Mouse (Mus musculus) kidney, postnatal 0 days (tissue): ENCODE results near the gene Ybx2. TPM values are rescaled to one million over a fixed set of nuclear protein-coding genes. Genes with fewer than 3 reads are reported as not detected.
"Not testable (repeated sequence)": the region's sequence is repeated elsewhere in the genome, so short reads cannot be mapped to it uniquely, and the experiment has no call there.

Experiments
- ATAC-seq: fragments of 200-750 bp; cut with Nextera tagmentation; replicated peaks from 2 replicates; pipeline ENCODE4 v1.8.0; 2017; ENCODE audit warnings: low read depth, moderate number of reproducible peaks, moderate TSS enrichment, moderate library complexity; ENCODE audit not compliant: low FRiP score
- DNase-seq: peaks from one replicate; pipeline ENCODE4 v3.0.0-alpha.2; 2016; ENCODE audit warnings: low spot score
- H3K27ac ChIP-seq: fragments of 300-500 bp; sonication (generic); 2 replicates; pipeline ENCODE4 v1.5.1; 2014; ENCODE audit warnings: mild to moderate bottlenecking
- H3K27me3 ChIP-seq: fragments of 300-500 bp; sonication (generic); 2 replicates; pipeline ENCODE4 v1.6.1; 2014; ENCODE audit warnings: low read length, mixed read lengths; ENCODE audit not compliant: insufficient read depth
- H3K36me3 ChIP-seq: fragments of 300-500 bp; sonication (generic); 2 replicates; pipeline ENCODE4 v1.6.1; 2014; ENCODE audit warnings: low read length, mixed read lengths; ENCODE audit not compliant: insufficient read depth
- H3K4me1 ChIP-seq: fragments of 300-500 bp; sonication (generic); replicated peaks from 2 replicates; pipeline ENCODE4 v1.6.1; 2014; ENCODE audit warnings: antibody characterized with exemption, low read length, mixed read lengths; ENCODE audit not compliant: insufficient read depth
- H3K4me2 ChIP-seq: fragments of 300-500 bp; sonication (generic); 2 replicates; pipeline ENCODE4 v1.6.1; 2014; ENCODE audit warnings: mild to moderate bottlenecking, low read length, moderate library complexity, mixed read lengths
- H3K4me3 ChIP-seq: fragments of 300-500 bp; sonication (generic); replicated peaks from 2 replicates; pipeline ENCODE4 v1.5.1; 2014; ENCODE audit warnings: low read depth, low read length
- H3K9ac ChIP-seq: fragments of 300-500 bp; sonication (generic); 2 replicates; pipeline ENCODE4 v1.6.1; 2014; ENCODE audit warnings: low read depth, low read length
- H3K9me3 ChIP-seq: fragments of 300-500 bp; sonication (generic); replicated peaks from 2 replicates; pipeline ENCODE4 v1.6.1; 2016; ENCODE audit warnings: low read length, inconsistent platforms, mixed read lengths
- CTCF ChIP-seq: IDR thresholded peaks from 2 replicates; pipeline ENCODE4 v1.5.1; 2016; ENCODE audit warnings: antibody characterized with exemption, low read depth, mild to moderate bottlenecking, moderate library complexity
- whole genome bisulfite sequencing: fragments of 180-500 bp; shearing (Covaris S2); extraction: QIAGEN DNeasy Blood & Tissue Kit; methylation state at CpG from one replicate; pipeline ENCODE4 v1.1.7; 2014; 5-methylcytosine and 5-hydroxymethylcytosine counted together
- polyA plus RNA-seq: library from polyadenylated mRNA; unstranded; fragments of >200 nt; fragmentation: Nextera tagmentation; extraction: Ambion mirVana; gene quantifications from 2 replicates; pipeline ENCODE4 v1.2.1, GENCODE M21; 2015

Gene Ybx2
- polyA plus RNA-seq, 1 experiment from 2014 or later = 6.8 TPM

DNA sequence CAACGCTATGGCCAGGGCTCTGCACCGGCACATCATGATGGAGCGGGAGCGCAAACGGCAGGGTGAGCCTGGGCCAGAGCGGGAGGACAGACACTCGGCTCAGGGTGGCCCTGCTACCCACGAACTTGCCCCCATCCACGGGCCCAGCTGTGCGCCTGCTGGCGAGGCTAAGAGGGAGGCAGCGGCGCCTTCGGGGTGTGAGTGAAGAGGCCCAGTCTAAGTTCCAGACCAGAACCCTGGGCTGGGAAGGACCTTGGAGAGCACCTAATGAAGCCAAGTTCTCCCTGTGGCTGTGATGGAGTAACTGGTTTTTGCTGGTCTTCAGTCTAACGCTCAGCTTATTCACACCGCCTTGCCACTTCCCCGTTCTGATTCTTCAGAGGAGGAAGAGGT, 21.2 kb upstream of the Ybx2 start:
- TF ChIP-seq CTCF = no peak
- no peak; the same call in 1 of the 2 replicates for ATAC-seq
- Histone ChIP-seq H3K27ac (peak overlapping the region; percentile 86), H3K36me3 (peaks cover 62% of the 10 kb centered on the region), H3K4me1 (peaks cover 15% of the 10 kb centered on the region), H3K4me2 (peak overlapping the region; percentile 99), H3K9me3 (no peaks in the 10 kb centered on the region), H3K4me3 (peak overlapping the region; percentile 64), H3K27me3 (no peaks in the 10 kb centered on the region), H3K9ac (peak overlapping the region; percentile 82)
- WGBS = 1% methylated on average over 17 of the region's 17 CpGs
- peak; percentile 37 for DNase-seq

DNA sequence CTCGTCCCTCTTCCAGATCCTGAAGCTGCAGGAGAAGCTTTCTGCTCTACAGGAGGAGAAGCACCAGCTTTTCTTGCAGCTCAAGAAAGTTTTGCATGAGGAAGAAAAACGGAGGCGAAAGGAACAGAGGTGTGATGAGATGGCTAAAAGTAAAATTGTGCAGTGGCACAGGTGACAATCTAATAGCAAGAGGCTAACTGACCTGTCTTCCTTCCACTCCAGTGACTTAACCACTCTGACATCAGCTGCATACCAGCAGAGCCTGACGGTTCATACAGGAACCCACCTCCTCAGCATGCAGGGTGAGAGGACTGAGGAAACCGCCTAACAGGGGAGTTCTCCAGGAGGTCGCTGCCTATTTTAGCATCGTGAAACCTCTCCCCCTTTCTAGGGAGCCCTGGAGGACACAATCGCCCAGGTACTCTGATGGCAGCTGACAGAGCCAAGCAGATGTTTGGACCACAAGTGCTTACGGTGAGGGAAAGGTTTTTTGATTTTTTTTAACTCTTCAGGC, 20.6 kb upstream of the Ybx2 start:
- peaks cover 56% of the 10 kb centered on the region for H3K36me3 ChIP-seq
- no peaks in the 10 kb centered on the region for H3K27me3 ChIP-seq
- H3K27ac ChIP-seq = no peak overlapping the region
- WGBS = 25% methylated on average over 9 of the region's 9 CpGs
- peak overlapping the region; percentile 99 for H3K4me2 ChIP-seq
- no peak overlapping the region for H3K9ac ChIP-seq
- no peaks in the 10 kb centered on the region for H3K9me3 ChIP-seq
- H3K4me3 ChIP-seq = peak overlapping the region; percentile 64
- ATAC-seq (no peak), DNase-seq (no peak)
- peaks cover 18% of the 10 kb centered on the region for H3K4me1 ChIP-seq
- TF ChIP-seq CTCF = no peak

DNA sequence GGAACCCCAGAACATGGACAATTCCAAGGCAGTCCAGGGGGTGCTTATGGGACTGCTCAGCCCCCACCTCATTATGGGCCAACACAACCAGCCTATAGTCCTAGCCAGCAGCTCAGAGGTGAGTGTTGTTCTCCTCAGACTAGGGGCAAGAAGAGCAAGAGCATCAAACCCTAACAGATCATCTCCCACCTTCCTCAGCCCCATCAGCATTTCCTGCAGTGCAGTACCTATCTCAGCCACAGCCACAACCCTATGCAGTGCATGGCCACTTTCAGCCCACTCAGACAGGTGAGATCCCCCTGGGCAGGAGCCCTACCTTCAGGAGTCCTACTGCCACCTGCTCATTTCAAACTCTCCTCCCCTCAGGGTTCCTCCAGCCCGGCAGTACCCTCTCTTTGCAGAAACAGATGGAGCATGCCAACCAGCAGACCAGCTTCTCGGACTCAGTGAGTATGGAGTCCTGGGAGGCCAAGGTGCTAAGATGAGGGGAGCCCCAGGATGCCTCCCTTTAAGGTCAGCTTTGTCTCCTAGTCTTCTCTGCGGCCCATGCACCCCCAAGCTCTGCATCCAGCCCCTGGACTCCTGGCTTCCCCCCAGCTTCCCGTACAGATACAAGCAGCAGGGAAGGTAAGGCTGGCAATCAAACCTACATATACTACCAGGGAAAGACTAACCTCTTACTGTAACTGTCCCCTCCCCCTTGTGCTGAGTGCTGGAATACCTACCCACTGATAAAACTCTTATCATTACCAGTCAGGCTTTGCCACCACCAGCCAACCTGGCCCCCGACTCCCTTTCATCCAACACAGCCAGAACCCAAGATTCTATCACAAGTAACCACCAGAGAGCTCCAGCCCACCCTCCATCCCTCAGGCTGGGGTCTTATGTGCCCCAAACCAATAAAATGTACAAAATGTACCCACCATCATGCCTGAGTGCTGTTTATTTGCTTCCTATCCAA, 19.6 kb upstream of the Ybx2 start:
- WGBS = 60% methylated on average over 5 of the region's 5 CpGs
- H3K9ac ChIP-seq = no peak overlapping the region
- H3K36me3 ChIP-seq = peaks cover 48% of the 10 kb centered on the region
- no peak overlapping the region for H3K4me3 ChIP-seq
- no peak for ATAC-seq
- no peaks in the 10 kb centered on the region for H3K9me3 ChIP-seq
- TF ChIP-seq CTCF = no peak
- no peak overlapping the region for H3K4me2 ChIP-seq
- no peak overlapping the region for H3K27ac ChIP-seq
- H3K27me3 ChIP-seq = no peaks in the 10 kb centered on the region
- no peak for DNase-seq
- H3K4me1 ChIP-seq = peaks cover 18% of the 10 kb centered on the region

DNA sequence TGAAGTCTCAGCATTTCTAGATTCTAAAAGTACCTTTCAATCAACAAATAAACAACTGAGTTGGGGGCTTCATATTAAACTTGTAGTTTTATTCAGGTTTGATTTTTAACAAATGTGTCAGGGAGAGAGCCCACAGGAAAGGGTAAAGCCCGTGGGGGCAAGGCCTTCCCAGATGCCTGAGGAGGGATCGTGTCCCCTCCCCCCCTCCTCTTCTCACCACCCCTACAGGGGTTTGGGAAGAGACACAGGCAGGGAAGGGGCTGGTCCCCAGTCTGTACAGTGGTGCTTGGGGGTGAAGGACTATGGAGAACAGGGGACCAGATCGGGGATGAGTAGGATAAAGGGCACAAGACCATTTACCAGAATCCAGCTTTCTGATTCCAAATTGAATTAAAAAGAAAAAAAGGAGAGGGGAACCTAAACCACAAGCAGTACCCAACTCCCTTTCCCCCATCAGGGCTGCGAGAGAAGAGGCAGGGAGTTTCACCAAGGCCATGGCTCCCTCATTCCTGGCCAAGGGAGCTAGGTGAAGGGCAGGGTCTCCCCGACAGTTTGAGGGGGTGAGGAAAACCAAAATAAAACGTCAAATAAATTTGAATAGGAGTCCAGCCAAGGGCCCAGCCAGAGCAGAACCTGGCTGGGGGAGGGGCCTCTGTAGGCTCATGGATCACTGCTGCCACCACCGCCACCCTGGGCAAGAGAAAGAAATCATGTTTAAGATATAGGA, 18.8 kb upstream of the Ybx2 start:
- ATAC-seq, H3K9me3 ChIP-seq, H3K9ac ChIP-seq, H3K27me3 ChIP-seq, DNase-seq, H3K27ac ChIP-seq, H3K4me3 ChIP-seq, H3K4me2 ChIP-seq: not testable (repeated sequence)
- Histone ChIP-seq H3K4me1 (peaks cover 18% of the 10 kb centered on the region), H3K36me3 (peaks cover 40% of the 10 kb centered on the region)
- 52% methylated on average over 7 of the region's 7 CpGs for WGBS

DNA sequence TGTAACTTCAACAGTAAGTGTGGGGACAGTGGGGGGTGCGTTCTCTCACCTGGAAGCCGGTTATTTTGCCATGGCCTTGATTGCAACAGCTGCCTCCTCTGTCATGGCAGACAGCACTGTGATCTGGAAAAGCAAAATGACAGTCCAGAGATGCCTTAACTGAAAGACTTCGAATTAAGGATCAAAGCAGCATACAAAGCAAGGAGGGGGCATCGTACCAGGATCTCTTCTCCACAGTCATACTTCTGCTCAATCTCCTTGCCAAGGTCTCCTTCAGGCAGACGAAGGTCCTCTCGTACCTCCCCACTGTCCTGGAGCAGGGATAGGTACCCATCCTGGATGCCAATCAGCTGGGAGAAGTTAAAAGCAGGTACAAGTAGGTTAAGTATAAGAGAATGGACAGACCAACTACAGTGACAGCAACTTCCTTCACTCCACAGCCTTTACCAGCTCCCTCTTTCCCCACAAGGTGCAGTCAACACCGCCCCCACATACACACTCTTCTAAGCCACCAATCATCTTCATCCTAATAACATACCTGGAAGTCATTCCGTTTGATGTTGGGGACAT, 18.1 kb upstream of the Ybx2 start:
- H3K4me1 ChIP-seq = peaks cover 18% of the 10 kb centered on the region
- no peak for ATAC-seq

DNA sequence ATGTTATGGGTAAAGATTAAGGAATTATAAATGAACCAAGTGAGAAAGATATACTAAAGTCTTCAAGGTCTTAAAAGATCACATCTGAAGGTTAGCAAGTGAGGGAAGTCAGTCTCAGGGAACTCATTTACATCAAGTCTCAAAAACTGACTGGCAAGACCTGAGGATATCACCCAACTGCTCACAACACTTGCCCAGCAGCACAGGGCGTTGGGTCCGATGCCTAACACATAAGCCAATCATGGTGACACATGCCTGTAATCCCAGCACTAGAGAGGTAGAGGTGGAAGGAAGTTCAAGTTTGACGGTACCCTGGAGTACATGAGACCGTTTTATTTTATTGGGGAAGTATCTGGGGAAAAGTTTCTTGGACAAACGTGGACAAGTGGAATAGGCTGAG, 17.5 kb upstream of the Ybx2 start:
- TF ChIP-seq CTCF = no peak
- H3K9me3 ChIP-seq = no peaks in the 10 kb centered on the region
- H3K36me3 ChIP-seq = peaks cover 33% of the 10 kb centered on the region
- ATAC-seq = no peak
- no peaks in the 10 kb centered on the region for H3K27me3 ChIP-seq
- no peak overlapping the region for H3K4me3 ChIP-seq
- 84% methylated on average over 5 of the region's 5 CpGs for WGBS
- H3K4me2 ChIP-seq = no peak overlapping the region
- no peak overlapping the region for H3K27ac ChIP-seq
- no peak for DNase-seq
- H3K9ac ChIP-seq = no peak overlapping the region
- peaks cover 18% of the 10 kb centered on the region for H3K4me1 ChIP-seq

More for the DNA sequence above, 18.1 kb upstream of the Ybx2 start:
- Histone ChIP-seq H3K27me3 (no peaks in the 10 kb centered on the region), H3K4me2 (no peak overlapping the region), H3K27ac (no peak overlapping the region), H3K9me3 (no peaks in the 10 kb centered on the region), H3K4me3 (no peak overlapping the region), H3K36me3 (peaks cover 38% of the 10 kb centered on the region), H3K9ac (no peak overlapping the region)
- no peak for DNase-seq
- WGBS = 85% methylated on average over 8 of the region's 8 CpGs
- TF ChIP-seq CTCF = no peak
